Mouse (Mus musculus): ENCODE measurements around the gene Acsl6.
"Not testable (repeated sequence)": the region's sequence is repeated elsewhere in the genome, so short reads cannot be mapped to it uniquely, and the experiment has no call there.

Gene Acsl6

GRCm38 (mm10) chr11:54303728-54304470, at the start of gene Acsl6:
TSS of gene Acsl6 (plus strand) at chr11:54303798.
- peak; percentile 79 to 85 for DNase-seq

GRCm38 (mm10) chr11:54254114-54254513, 49.5 kb upstream of the Acsl6 start:
- DNase-seq = peak; percentile 36 to 51

- DNase-seq = peak; percentile 87 to 89
Observed at GRCm38 (mm10) chr11:54256624-54257376, 46.8 kb upstream of the Acsl6 start.

GRCm38 (mm10) chr11:54263405-54264031, 40.1 kb upstream of the Acsl6 start:
- DNase-seq = no peak

- DNase-seq = peak; percentile 49 to 80
Observed at GRCm38 (mm10) chr11:54264542-54264941, 39.1 kb upstream of the Acsl6 start.

GRCm38 (mm10) chr11:54267177-54267576, 36.4 kb upstream of the Acsl6 start, which contains the start of gene Il3:
TSS of gene Il3 (minus strand) at chr11:54267277.
- no peak for DNase-seq

- DNase-seq = no peak
Observed at GRCm38 (mm10) chr11:54269191-54269896, 34.3 kb upstream of the Acsl6 start.

- no peak for DNase-seq
Observed at GRCm38 (mm10) chr11:54271437-54271949, 32.1 kb upstream of the Acsl6 start.

GRCm38 (mm10) chr11:54287821-54288453, 15.7 kb upstream of the Acsl6 start:
- DNase-seq = no peak

- DNase-seq = no peak
Observed at GRCm38 (mm10) chr11:54292163-54292562, 11.4 kb upstream of the Acsl6 start.

- DNase-seq = no peak
Observed at GRCm38 (mm10) chr11:54293980-54294807, 9.4 kb upstream of the Acsl6 start.

GRCm38 (mm10) chr11:54295971-54296370, 7.6 kb upstream of the Acsl6 start:
- no peak for DNase-seq

GRCm38 (mm10) chr11:54296734-54297133, 6.9 kb upstream of the Acsl6 start:
- no peak for DNase-seq

GRCm38 (mm10) chr11:54297471-54297870, 6.1 kb upstream of the Acsl6 start:
- DNase-seq = not testable (repeated sequence)

GRCm38 (mm10) chr11:54298777-54299176, 4.8 kb upstream of the Acsl6 start:
- DNase-seq = peak in 1 of 2 experiments; percentile 3

GRCm38 (mm10) chr11:54301994-54302393, 1.6 kb upstream of the Acsl6 start:
- peak; percentile 66 to 69 for DNase-seq

GRCm38 (mm10) chr11:54302606-54303005, 992 bp upstream of the Acsl6 start:
- DNase-seq = peak; percentile 27 to 31

GRCm38 (mm10) chr11:54303076-54303727, 396 bp upstream of the Acsl6 start:
- DNase-seq = peak in 1 of 2 experiments; percentile 18

GRCm38 (mm10) chr11:54304471-54304873, 874 bp downstream of the Acsl6 start:
- DNase-seq = peak; percentile 64 to 67

GRCm38 (mm10) chr11:54305331-54305730, 1.7 kb downstream of the Acsl6 start:
- DNase-seq = no peak

Measured in cerebellum, postnatal 25 days (tissue).